Mouse (Mus musculus): ENCODE results near the gene Zfp944. TPM values are rescaled to one million over a fixed set of nuclear protein-coding genes. Genes with fewer than 3 reads are reported as not detected.
A peak's percentile ranks its signal among the peaks of the same experiment; 100 is the strongest.
"Not testable (repeated sequence)": the region's sequence is repeated elsewhere in the genome, so short reads cannot be mapped to it uniquely, and the experiment has no call there.

The Zfp944 gene
- 16.3 and 17.6 TPM in 2 replicates for polyA plus RNA-seq (2015; fragmentation: Nextera tagmentation; extraction: Ambion mirVana)

DNA sequence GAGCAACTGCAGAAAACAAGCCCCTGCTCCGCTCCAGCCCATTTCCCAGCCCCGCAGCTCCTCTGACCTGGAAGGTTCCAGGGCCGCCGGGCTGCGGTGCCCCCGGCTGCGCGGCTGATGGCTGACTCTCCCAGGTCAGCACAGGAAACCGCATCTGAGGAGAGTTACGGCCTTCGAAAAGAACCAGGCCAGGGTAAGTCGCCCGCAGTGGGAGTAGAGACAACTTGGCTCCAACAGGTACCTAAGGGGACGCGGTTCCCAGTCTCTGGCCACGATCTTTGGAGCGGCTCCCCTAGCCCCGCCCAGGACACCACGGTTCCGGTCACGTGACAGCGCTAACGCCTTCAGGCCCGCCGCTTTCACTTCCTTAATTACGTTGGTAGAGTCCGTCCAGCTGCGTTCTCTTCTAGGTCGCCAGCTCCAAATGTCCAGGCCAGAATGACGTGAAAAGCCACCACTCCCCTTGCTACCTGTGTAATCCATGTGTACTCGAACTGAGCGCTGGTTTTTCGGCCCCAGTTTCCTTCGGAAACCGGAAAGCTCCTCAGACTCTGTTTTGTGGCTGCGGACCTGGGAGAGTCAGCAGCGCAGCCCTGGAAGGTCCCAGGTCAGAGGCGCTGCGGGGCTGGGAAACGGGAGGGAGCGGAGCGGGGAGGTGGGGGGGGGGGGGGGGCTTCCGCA, at the start of gene Zfp944, which contains the start of gene Zfp758:
Zfp944 (minus strand) TSS at position 300 of the 681 bp plus-strand sequence.
Zfp758 (plus strand) TSS at position 353 of the 681 bp plus-strand sequence.
- H3K9me3 ChIP-seq (replicated peaks): not testable (repeated sequence)
- peaks cover 19% of the 10 kb centered on the region for H3K4me1 ChIP-seq
- peak; percentile 97 for ATAC-seq

DNA sequence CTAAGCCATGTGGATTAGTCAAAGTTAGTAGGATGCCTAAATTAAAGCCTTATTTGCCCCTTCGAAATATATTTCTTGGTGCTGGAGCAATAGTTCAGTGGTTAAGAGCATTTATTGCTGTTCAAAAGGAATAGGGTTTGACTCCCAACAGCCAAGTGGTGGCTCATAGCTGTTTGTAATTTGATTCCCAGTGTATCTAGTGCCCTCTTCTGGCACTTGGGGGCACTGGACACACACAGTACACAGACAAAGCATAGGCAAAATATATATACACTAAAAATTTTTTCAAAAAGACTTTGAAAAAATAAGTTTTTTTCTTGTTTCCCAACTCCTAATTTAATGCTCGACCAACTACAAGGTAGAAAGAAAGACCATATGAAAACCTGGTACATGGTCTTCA, 49.6 kb upstream of the Zfp944 start:
- Histone ChIP-seq H3K4me3 (no peak overlapping the region), H3K9ac (no peak overlapping the region), H3K27ac (no peak overlapping the region), H3K36me3 (ENCODE audit: poor library complexity, severe bottlenecking) (no peaks in the 10 kb centered on the region), H3K27me3 (no peaks in the 10 kb centered on the region), H3K4me2 (no peak overlapping the region), H3K9me3 (replicated peaks) (no peaks in the 10 kb centered on the region), H3K4me1 (no peaks in the 10 kb centered on the region)
- no peak for ATAC-seq
- 81% methylated on average over 2 of the region's 2 CpGs for WGBS

More for the DNA sequence above, at the start of gene Zfp944, which contains the start of gene Zfp758:
- Histone ChIP-seq H3K27ac (peak within 1 kb of the TSS; percentile 61; the same call in 1 of the 2 replicates), H3K36me3 (ENCODE audit: poor library complexity, severe bottlenecking) (peaks cover 27% of the 10 kb centered on the region), H3K4me3 (peak within 1 kb of the TSS; percentile 55), H3K4me2 (peak within 1 kb of the TSS; percentile 65), H3K9ac (peak within 1 kb of the TSS; percentile 70)
- H3K27me3 ChIP-seq: not testable (repeated sequence)
- under 1% methylated on average over 32 of the region's 43 CpGs for WGBS

GRCm38 (mm10) chr17:22363895-22364294, 2.7 kb upstream of the Zfp944 start:
- Histone ChIP-seq H3K4me2 (no peak overlapping the region), H3K4me1 (peaks cover 19% of the 10 kb centered on the region), H3K9ac (no peak overlapping the region), H3K36me3 (ENCODE audit: poor library complexity, severe bottlenecking) (peaks cover 25% of the 10 kb centered on the region), H3K27ac (no peak overlapping the region), H3K27me3 (no peaks in the 10 kb centered on the region), H3K4me3 (no peak overlapping the region), H3K9me3 (replicated peaks) (peaks cover 21% of the 10 kb centered on the region)
- no peak for ATAC-seq
- 94% methylated on average over 3 of the region's 3 CpGs for WGBS

- peaks cover 27% of the 10 kb centered on the region for H3K36me3 ChIP-seq (ENCODE audit: poor library complexity, severe bottlenecking)
- peak overlapping the region; percentile 65 for H3K4me2 ChIP-seq
- 32% methylated on average over 5 of the region's 5 CpGs for WGBS
- H3K9me3 ChIP-seq (replicated peaks): peaks cover 9% of the 10 kb centered on the region
- H3K4me1 ChIP-seq: peaks cover 19% of the 10 kb centered on the region
- ATAC-seq: peak; percentile 6; the same call in 1 of the 2 replicates
- no peaks in the 10 kb centered on the region for H3K27me3 ChIP-seq
- no peak overlapping the region for H3K27ac ChIP-seq
- peak overlapping the region; percentile 67 for H3K9ac ChIP-seq
- peak overlapping the region; percentile 55 for H3K4me3 ChIP-seq
Measured at GRCm38 (mm10) chr17:22360572-22360971, 628 bp downstream of the Zfp944 start.

DNA sequence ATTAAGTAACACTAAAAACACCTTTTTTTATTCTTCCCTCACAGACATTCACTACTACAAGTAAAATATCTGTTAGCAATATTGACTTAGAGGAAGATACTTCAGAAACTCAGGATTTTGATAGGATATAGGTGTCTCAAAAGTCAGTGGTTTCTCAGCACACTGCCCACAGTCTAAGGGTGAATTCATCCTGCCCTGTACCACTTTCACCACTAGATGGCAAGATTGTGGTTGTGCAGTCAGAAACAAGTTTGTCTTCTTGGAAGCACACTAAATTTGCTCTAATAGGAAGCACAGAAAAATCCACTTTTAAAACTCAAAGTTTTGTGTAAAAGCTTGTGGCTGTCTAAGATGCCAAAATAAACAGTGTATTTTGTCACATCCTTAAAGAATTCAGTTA, 8.4 kb downstream of the Zfp944 start:
- no peak overlapping the region for H3K9ac ChIP-seq
- no peak for ATAC-seq
- H3K36me3 ChIP-seq (ENCODE audit: poor library complexity, severe bottlenecking): peaks cover 31% of the 10 kb centered on the region
- H3K9me3 ChIP-seq (replicated peaks): no peaks in the 10 kb centered on the region
- no peaks in the 10 kb centered on the region for H3K27me3 ChIP-seq
- no peak overlapping the region for H3K27ac ChIP-seq
- no peaks in the 10 kb centered on the region for H3K4me1 ChIP-seq
- no peak overlapping the region for H3K4me3 ChIP-seq
- H3K4me2 ChIP-seq: no peak overlapping the region

- H3K27ac ChIP-seq; H3K36me3 ChIP-seq (ENCODE audit: poor library complexity, severe bottlenecking); H3K27me3 ChIP-seq; ATAC-seq; H3K4me1 ChIP-seq; H3K9me3 ChIP-seq (replicated peaks): not testable (repeated sequence)
- Histone ChIP-seq H3K4me3 (peak overlapping the region; percentile 59), H3K4me2 (peak overlapping the region; percentile 58), H3K9ac (peak overlapping the region; percentile 76)
- 8% methylated on average over 2 of the region's 2 CpGs for WGBS
Measured at GRCm38 (mm10) chr17:22315247-22315646, 46.0 kb downstream of the Zfp944 start.

DNA sequence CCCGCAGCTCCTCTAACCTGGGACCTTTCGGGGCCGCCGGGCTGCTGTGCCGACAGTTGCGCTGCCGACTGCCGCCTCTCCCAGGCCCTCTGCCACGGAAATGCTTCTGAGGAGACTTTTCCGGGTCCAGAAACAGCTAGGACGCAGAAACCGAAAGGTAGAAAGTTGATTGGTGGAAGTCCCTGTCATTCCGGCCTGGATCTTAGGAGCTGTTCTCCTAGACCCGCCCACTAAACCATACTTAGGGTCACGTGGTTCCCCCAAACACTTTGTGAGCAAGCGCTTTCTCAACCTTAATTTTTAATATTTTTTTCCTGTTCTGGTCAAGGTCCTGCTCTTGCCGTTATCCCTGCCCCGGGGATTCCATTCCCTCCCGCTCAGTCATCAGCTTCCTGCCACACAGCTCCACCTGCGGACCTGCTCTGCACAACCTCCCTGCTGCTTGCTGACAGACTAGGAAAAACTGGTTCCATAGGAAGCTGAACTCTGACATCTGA, 46.4 kb downstream of the Zfp944 start, which contains the start of gene CT030661.1:
CT030661.1 (minus strand) TSS at position 108 of the 497 bp plus-strand sequence.
- peak within 1 kb of the TSS; percentile 58 for H3K4me2 ChIP-seq
- ATAC-seq: peak; percentile 100
- under 1% methylated on average over 20 of the region's 20 CpGs for WGBS
- H3K4me3 ChIP-seq: peak within 1 kb of the TSS; percentile 59
- H3K27ac ChIP-seq: peak within 1 kb of the TSS; percentile 31
- H3K9me3 ChIP-seq (replicated peaks); H3K27me3 ChIP-seq; H3K4me1 ChIP-seq; H3K36me3 ChIP-seq (ENCODE audit: poor library complexity, severe bottlenecking): not testable (repeated sequence)
- H3K9ac ChIP-seq: peak within 1 kb of the TSS; percentile 76

GRCm38 (mm10) chr17:22314219-22314618, 47.0 kb downstream of the Zfp944 start:
- Histone ChIP-seq H3K9ac (peak overlapping the region; percentile 76), H3K4me3 (peak overlapping the region; percentile 59), H3K4me2 (peak overlapping the region; percentile 58)
- WGBS: 0% methylated on average over 3 of the region's 3 CpGs
- peak; percentile 71 for ATAC-seq
- H3K27ac ChIP-seq; H3K36me3 ChIP-seq (ENCODE audit: poor library complexity, severe bottlenecking); H3K9me3 ChIP-seq (replicated peaks); H3K4me1 ChIP-seq; H3K27me3 ChIP-seq: not testable (repeated sequence)

Other genes starting within 250 kb of the Zfp944 start
- 1.3 and 1.4 TPM in 2 replicates for gene Zfp947, start 195.2 kb downstream of the Zfp944 start, polyA plus RNA-seq (2015; fragmentation: Nextera tagmentation; extraction: Ambion mirVana)
- 3.4 and 3.9 TPM in 2 replicates for gene Zfp994, start 135.8 kb downstream of the Zfp944 start, polyA plus RNA-seq (2015; fragmentation: Nextera tagmentation; extraction: Ambion mirVana)
- gene CT030661.1, start 46.6 kb downstream of the Zfp944 start, polyA plus RNA-seq (2015; fragmentation: Nextera tagmentation; extraction: Ambion mirVana): 10.9 and 13.1 TPM in 2 replicates
- 9.5 and 10.6 TPM in 2 replicates for gene Zfp758, start 53 bp upstream of the Zfp944 start, polyA plus RNA-seq (2015; fragmentation: Nextera tagmentation; extraction: Ambion mirVana)
- 36.4 and 37.8 TPM in 2 replicates for gene Zfp946, start 62.8 kb upstream of the Zfp944 start, polyA plus RNA-seq (2015; fragmentation: Nextera tagmentation; extraction: Ambion mirVana)
- gene Vmn2r111, start 212.1 kb upstream of the Zfp944 start, polyA plus RNA-seq (2015; fragmentation: Nextera tagmentation; extraction: Ambion mirVana): not detected in 2 replicates
- gene Vmn2r112, start 239.6 kb upstream of the Zfp944 start, polyA plus RNA-seq (2015; fragmentation: Nextera tagmentation; extraction: Ambion mirVana): not detected in 2 replicates

Data from forebrain, embryonic 13.5 days (tissue).